Mouse (Mus musculus) olfactory bulb, adult 2 months (tissue): ENCODE data around the gene Sfxn2.

ENCODE experiments used
- CTCF ChIP-seq: fragments of 200-500 bp; IDR thresholded peaks from 2 replicates; pipeline ENCODE4 v1.5.1; 2012; ENCODE audit warnings: low read depth, mild to moderate bottlenecking, low read length, moderate library complexity; ENCODE audit not compliant: insufficient read depth
- POLR2A ChIP-seq: fragments of 200-500 bp; IDR thresholded peaks from 2 replicates; pipeline ENCODE4 v1.6.1; 2012; ENCODE audit warnings: mild to moderate bottlenecking, low read depth, low read length, moderate library complexity; ENCODE audit not compliant: insufficient read depth

DNA sequence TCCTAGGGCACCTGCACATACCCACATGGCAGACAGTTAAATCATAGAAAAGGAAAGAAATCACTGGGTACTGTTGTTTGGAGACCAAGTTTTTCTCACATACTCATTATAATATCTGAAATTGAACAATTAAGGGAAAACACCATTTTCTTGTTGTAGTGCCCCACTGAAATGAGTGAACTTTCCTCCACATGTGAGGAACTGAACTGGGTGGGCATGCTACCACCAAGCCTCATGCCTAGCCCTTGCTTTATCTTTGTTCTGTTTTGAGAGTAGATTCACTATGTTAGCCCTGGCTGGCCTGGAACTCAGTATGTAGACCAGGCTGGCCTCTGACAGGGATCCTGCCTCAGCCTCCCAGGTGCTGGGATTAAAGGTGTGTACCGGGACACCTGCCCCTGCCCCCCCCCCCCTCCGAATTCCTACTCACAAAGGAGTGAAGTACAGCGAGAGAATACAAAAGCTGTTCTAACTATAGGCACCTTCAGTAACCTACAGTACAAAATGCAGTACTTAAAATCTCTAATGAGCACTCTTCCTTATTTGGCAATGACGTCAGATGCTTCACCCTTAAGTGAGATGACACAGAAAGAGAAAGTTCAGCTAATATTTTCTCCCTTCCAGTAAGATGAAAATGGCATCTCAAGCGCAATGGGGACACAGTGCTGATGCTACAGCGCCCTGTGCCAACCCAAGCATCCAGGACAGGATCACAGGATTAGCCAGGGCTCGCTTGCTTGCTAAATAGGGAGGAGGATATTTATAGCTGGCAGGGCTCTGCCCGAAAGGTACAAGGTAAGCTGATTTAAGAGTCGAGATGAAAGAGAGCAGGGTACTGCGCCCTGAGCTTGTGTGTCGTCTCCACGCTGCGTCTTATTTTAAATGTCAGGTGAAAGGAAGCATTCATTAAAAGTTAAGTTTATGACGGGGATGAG lies 10.3 kb upstream of the Sfxn2 start:
- TF ChIP-seq POLR2A (no peak), CTCF (no peak; the same call in 1 of the 2 replicates)
